Mouse (Mus musculus) right cerebral cortex, postnatal 4 days (tissue): ENCODE measurements at regions not wholly inside any gene's neighbourhood (a gene's known extent, or its start where the extent isn't known, plus 50 kb on each side); places are given as distances from the start of the nearest gene placed in this dataset.

Experiments
- DNase-seq: peaks from one replicate; pipeline ENCODE4 v3.0.0-alpha.2; 2022

- no peak for DNase-seq
These were observed 284.5 kb downstream of the Olfr1505 start for GRCm38 (mm10) chr19:14197864-14198263.

- DNase-seq = no peak
These were observed 307.2 kb downstream of the Olfr1505 start for GRCm38 (mm10) chr19:14220507-14220909.

GRCm38 (mm10) chr19:14225061-14225696 is 311.8 kb downstream of the Olfr1505 start:
- no peak for DNase-seq

GRCm38 (mm10) chr19:14225787-14226186 is 312.5 kb downstream of the Olfr1505 start:
- no peak for DNase-seq

GRCm38 (mm10) chr19:14226521-14226920 is 313.2 kb downstream of the Olfr1505 start:
- no peak for DNase-seq

DNA sequence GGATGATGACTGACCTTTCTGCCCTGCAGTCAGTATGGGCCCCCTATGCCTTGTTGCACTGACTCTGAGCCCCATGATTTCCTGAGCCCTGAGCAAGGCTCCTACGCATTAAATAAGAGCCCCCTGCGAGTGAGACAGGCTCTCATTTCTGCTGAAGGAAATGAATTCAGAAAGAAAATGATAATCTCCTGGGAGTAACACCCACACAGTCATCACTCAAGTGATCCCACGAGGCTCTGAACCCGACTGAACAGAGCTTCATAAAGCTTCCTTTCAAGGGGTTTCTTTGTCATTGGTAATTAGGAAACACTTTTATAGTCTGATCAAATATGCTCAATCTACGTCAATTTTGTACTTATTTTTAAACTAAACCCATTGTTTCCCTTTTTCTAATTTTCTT is 330.2 kb downstream of the Olfr1505 start:
- no peak for DNase-seq

DNA sequence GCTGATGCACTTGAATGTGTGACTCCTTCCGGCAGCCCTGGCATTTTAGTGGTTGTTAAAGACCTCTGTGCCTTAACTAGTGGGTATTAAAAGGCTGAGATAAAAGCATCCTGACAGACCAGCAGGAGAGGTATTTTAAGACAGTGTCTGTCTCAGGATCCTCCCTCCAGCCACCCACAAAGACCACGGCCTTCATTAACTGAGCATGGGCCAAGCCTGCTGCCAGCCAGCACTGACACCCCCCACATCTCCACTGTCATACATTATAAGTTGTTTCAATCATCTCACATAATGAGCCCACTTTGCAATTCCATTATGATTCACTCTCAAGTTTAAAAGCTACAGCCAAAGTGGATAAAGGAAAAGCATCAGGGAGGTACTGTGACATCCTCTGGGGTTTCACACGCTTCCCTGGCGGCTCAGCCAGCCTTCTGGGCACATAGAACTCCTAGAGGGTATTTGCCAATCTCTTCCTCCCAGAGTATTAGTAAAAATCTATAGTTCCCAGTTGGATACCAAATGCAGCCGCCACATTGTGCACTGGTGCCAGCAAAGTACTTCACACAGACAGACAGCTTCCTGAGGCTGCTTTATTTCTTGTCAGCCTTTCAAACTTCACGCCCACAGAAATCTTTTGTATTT is 333.8 kb downstream of the Olfr1505 start:
- DNase-seq = no peak

GRCm38 (mm10) chr19:14247979-14248378 is 334.6 kb downstream of the Olfr1505 start:
- DNase-seq = no peak

- no peak for DNase-seq
These were observed 339.2 kb downstream of the Tle4 start for GRCm38 (mm10) chr19:14258621-14259051.

DNA sequence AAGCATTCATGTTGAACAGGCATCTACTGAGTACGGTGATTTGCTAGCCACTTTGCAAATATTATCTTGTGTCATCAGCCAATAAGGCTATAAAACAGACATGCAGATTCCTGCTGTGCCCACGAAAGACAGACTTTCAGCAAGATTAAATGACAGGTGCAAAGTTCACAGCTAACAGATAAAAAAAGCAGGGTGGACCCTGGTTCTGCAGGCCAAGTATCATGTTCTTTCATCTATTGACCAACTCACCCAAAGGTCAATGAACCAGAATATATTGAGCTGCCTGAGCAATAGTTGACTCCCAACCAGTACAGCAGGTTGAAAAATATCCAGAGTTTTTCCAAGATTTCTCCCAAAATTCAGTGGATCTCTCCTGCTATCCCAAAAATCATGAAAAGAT is 338.6 kb downstream of the Tle4 start:
- no peak for DNase-seq

DNA sequence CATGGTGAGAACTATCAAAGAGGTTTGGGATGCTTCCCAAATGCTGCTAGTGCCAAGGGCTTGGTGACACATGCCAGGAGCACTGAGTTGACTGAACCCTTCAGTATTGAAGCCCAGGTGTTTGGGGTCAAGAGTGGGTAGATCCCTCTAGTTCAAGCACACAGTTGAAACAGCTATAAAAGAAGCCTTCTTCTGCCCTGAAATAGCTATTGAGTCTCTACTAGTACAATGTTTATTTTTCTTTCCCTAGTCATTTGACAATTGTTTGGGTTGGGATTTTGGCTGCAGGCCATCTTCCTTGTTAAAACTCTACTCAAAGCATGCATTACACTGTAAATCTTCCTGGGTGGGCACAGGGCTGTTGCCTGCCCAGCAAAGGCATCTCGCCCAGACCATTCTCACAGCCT is 308.5 kb downstream of the Tle4 start:
- DNase-seq = no peak

GRCm38 (mm10) chr19:14290911-14291310 is 306.9 kb downstream of the Tle4 start:
- DNase-seq = peak; percentile 16

DNA sequence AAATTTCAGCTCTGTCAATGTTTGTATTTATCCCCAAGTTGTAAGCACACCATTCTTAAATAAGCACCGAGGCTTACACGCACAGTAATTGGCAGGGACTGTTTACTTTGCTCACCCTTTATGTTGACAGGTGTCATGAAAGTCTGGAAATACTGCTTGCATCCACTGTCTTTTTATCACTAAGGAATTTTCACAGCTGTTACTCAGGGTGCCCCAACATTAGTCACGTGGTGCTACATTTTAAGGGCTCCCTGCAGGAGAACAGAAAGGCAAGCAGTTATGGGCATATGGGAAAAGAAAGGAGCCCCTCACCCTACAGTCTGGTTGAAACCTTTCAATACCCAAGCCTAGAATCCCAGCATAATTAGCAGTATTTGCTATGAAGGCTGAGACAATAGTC is 304.7 kb downstream of the Tle4 start:
- DNase-seq = no peak

GRCm38 (mm10) chr19:14301176-14301943 is 296.5 kb downstream of the Tle4 start:
- no peak for DNase-seq

GRCm38 (mm10) chr19:14314301-14314700 is 283.6 kb downstream of the Tle4 start:
- DNase-seq = no peak

GRCm38 (mm10) chr19:14319677-14320191 is 278.1 kb downstream of the Tle4 start:
- no peak for DNase-seq

DNA sequence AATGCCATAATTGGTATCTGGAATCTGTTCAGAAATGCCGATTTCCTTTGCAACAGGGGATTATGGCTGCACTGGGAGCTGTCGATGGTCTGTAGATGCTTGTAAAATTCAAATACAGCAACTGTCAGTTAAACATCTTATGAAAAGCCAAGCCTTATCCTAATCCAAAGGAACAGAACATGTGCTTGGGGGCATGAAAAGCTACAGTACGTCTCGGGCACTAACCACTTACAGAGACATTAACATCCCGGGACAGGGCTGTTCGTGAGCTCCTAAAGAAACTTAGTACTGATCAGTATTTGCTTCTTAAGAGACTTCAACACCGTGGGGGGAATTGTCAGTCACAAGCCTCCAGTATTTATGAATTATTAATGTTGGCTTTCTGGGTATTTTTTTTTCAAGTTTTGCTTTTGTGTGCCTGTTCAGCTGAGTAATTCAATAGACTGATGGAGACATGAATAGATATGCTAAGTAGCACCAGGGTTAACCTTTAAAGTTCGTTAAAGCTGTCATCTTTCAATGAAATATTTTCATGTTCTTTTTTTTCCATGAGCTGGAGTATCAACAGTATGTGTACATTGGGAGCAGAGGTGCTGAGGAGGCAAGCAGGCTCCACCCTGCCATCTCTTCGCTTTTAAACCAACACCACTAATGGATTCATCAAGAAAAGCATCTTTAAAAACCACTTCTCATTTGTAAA is 272.3 kb downstream of the Tle4 start:
- no peak for DNase-seq

- DNase-seq = no peak
These were observed 264.5 kb downstream of the Tle4 start for GRCm38 (mm10) chr19:14333041-14334012.

DNA sequence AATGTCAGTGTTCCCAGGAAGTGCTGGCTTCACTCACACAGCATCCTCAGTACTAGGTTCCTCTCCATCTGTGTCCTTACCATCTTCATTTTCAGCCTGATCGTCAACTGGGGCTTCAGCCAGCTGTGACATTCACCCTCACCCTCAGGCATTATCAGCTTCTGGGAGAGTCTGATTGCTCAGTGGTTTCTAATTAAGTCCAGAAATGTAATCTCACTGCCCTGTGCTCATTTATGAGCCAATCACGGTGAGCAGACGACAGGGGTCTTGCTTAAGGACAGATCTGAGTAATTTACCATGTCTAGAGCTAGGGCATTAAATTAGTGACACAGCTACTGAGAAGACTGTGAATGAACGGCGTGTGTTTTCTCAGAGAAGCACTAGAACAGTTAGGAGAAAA is 260.8 kb downstream of the Tle4 start:
- DNase-seq = no peak

DNA sequence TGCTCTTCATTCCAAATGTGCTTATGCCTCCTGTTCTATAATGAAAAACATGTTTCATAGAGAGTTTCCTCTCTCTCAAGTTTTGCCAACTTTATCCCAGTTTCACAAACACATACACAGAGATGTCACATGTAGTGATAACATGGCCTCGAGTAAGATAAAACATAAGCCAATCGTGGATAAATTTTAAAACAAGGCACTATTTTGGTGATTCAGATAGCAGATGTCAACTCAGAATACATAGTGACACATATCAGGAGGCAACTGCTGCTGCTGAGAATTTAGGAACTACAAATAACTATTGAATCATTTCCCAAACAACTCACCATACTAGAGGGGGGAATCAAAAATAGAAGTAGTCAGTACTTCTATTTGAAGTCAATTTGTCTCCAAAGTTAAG is 257.1 kb downstream of the Tle4 start:
- no peak for DNase-seq

GRCm38 (mm10) chr19:14343890-14344289 is 254.0 kb downstream of the Tle4 start:
- no peak for DNase-seq

- DNase-seq = no peak
These were observed 253.4 kb downstream of the Tle4 start for GRCm38 (mm10) chr19:14344467-14344866.
